Mouse (Mus musculus) midbrain, embryonic 12.5 days (tissue): Measurements from ENCODE around the gene Mtus2. TPM values are rescaled to one million over a fixed set of nuclear protein-coding genes. Genes with fewer than 3 reads are reported as not detected.
"Not testable (repeated sequence)": the region's sequence is repeated elsewhere in the genome, so short reads cannot be mapped to it uniquely, and the experiment has no call there.

Source experiments
- ATAC-seq: fragments of 200-750 bp; cut with Nextera tagmentation; 2 replicates; pipeline ENCODE4 v1.8.0; 2017; ENCODE audit warnings: low read depth, moderate TSS enrichment, moderate library complexity; ENCODE audit not compliant: low FRiP score
- H3K27ac ChIP-seq: fragments of 300-500 bp; sonication (generic); replicated peaks from 2 replicates; pipeline ENCODE4 v1.5.1; 2016; ENCODE audit warnings: mild to moderate bottlenecking
- H3K27me3 ChIP-seq: fragments of 300-500 bp; sonication (generic); 2 replicates; pipeline ENCODE4 v1.6.1; 2016; ENCODE audit warnings: mild to moderate bottlenecking
- H3K36me3 ChIP-seq: fragments of 300-500 bp; sonication (generic); 2 replicates; pipeline ENCODE4 v1.6.1; 2016
- H3K4me1 ChIP-seq: fragments of 300-500 bp; sonication (generic); 2 replicates; pipeline ENCODE4 v1.6.1; 2016
- H3K4me2 ChIP-seq: fragments of 300-500 bp; sonication (generic); replicated peaks from 2 replicates; pipeline ENCODE4 v1.6.1; 2016; ENCODE audit warnings: mild to moderate bottlenecking, moderate library complexity
- H3K4me3 ChIP-seq: fragments of 300-500 bp; sonication (generic); 2 replicates; pipeline ENCODE4 v1.5.1; 2016; ENCODE audit warnings: mild to moderate bottlenecking
- H3K9ac ChIP-seq: fragments of 300-500 bp; sonication (generic); replicated peaks from 2 replicates; pipeline ENCODE4 v1.6.1; 2016; ENCODE audit warnings: mild to moderate bottlenecking, moderate library complexity
- H3K9me3 ChIP-seq: fragments of 300-500 bp; sonication (generic); 2 replicates; pipeline ENCODE4 v1.6.1; 2016; ENCODE audit warnings: mild to moderate bottlenecking
- WGBS: fragments of 180-500 bp; shearing (Covaris S2); methylation state at CpG from one replicate; pipeline ENCODE4 v1.1.7; 2016; 5-methylcytosine and 5-hydroxymethylcytosine counted together
- polyA plus RNA-seq: library from polyadenylated mRNA; unstranded; fragments of >200 nt; fragmentation: Nextera tagmentation; extraction: Ambion mirVana; gene quantifications from 2 replicates; pipeline ENCODE4 v1.2.1, GENCODE M21; 2016

The Mtus2 gene
- polyA plus RNA-seq, 1 experiment from 2014 or later, result 25.4 TPM

- H3K9me3 ChIP-seq, result peaks cover 15% of the 10 kb centered on the region; the same call in 1 of the 2 replicates
- not testable (repeated sequence) for H3K4me2 ChIP-seq, H3K9ac ChIP-seq, H3K4me3 ChIP-seq, H3K36me3 ChIP-seq, ATAC-seq, H3K27me3 ChIP-seq, H3K27ac ChIP-seq
- WGBS, result 88% methylated on average over 8 of the region's 8 CpGs
- peaks cover 13% of the 10 kb centered on the region; the same call in 1 of the 2 replicates for H3K4me1 ChIP-seq
These were observed 219.4 kb downstream of the Mtus2 start for GRCm38 (mm10) chr5:148176539-148176938.

GRCm38 (mm10) chr5:148179231-148179630 lies 222.1 kb downstream of the Mtus2 start:
- no peaks in the 10 kb centered on the region for H3K36me3 ChIP-seq
- no peak overlapping the region for H3K9ac ChIP-seq
- peaks cover 15% of the 10 kb centered on the region; the same call in 1 of the 2 replicates for H3K9me3 ChIP-seq
- 82% methylated on average over 7 of the region's 7 CpGs for WGBS
- no peaks in the 10 kb centered on the region for H3K27me3 ChIP-seq
- H3K27ac ChIP-seq, result no peak overlapping the region
- ATAC-seq, result no peak
- no peak overlapping the region for H3K4me3 ChIP-seq
- H3K4me2 ChIP-seq, result no peak overlapping the region
- H3K4me1 ChIP-seq, result peaks cover 14% of the 10 kb centered on the region; the same call in 1 of the 2 replicates

- Histone ChIP-seq H3K4me2 (no peak overlapping the region; the same call in 1 of the 2 replicates), H3K27me3 (no peaks in the 10 kb centered on the region), H3K9me3 (peaks cover 20% of the 10 kb centered on the region), H3K27ac (peak overlapping the region; percentile 67), H3K9ac (no peak overlapping the region), H3K4me1 (peaks cover 14% of the 10 kb centered on the region; the same call in 1 of the 2 replicates), H3K36me3 (no peaks in the 10 kb centered on the region), H3K4me3 (no peak overlapping the region)
- WGBS, result 24% methylated on average over 13 of the region's 13 CpGs
- peak; percentile 68 for ATAC-seq
These were observed 223.6 kb downstream of the Mtus2 start for GRCm38 (mm10) chr5:148180590-148181307.

- no peak for ATAC-seq
- WGBS, result 36% methylated on average over 4 of the region's 4 CpGs
- Histone ChIP-seq H3K27me3 (no peaks in the 10 kb centered on the region), H3K4me2 (no peak overlapping the region; the same call in 1 of the 2 replicates), H3K4me1 (peaks cover 9% of the 10 kb centered on the region; the same call in 1 of the 2 replicates), H3K9ac (no peak overlapping the region), H3K9me3 (peaks cover 24% of the 10 kb centered on the region), H3K36me3 (no peaks in the 10 kb centered on the region), H3K27ac (peak overlapping the region; percentile 67), H3K4me3 (no peak overlapping the region)
These were observed 224.1 kb downstream of the Mtus2 start for GRCm38 (mm10) chr5:148181308-148181630.

GRCm38 (mm10) chr5:148181901-148182300 lies 224.8 kb downstream of the Mtus2 start:
- no peaks in the 10 kb centered on the region for H3K36me3 ChIP-seq
- H3K4me1 ChIP-seq, result peaks cover 9% of the 10 kb centered on the region; the same call in 1 of the 2 replicates
- no peak overlapping the region for H3K4me3 ChIP-seq
- H3K27me3 ChIP-seq, result no peaks in the 10 kb centered on the region
- H3K27ac ChIP-seq, result no peak overlapping the region
- H3K9me3 ChIP-seq, result peaks cover 24% of the 10 kb centered on the region
- no peak overlapping the region for H3K9ac ChIP-seq
- ATAC-seq, result no peak
- H3K4me2 ChIP-seq, result no peak overlapping the region
- WGBS, result 78% methylated on average over 6 of the region's 6 CpGs

GRCm38 (mm10) chr5:148185898-148186297 lies 228.8 kb downstream of the Mtus2 start:
- Histone ChIP-seq H3K9me3 (peaks cover 9% of the 10 kb centered on the region), H3K36me3 (no peaks in the 10 kb centered on the region), H3K27ac (no peak overlapping the region), H3K27me3 (no peaks in the 10 kb centered on the region), H3K9ac (no peak overlapping the region), H3K4me1 (peaks cover 7% of the 10 kb centered on the region; the same call in 1 of the 2 replicates), H3K4me3 (no peak overlapping the region), H3K4me2 (no peak overlapping the region)
- ATAC-seq, result no peak
- 67% methylated on average over 1 of the region's 1 CpGs for WGBS

GRCm38 (mm10) chr5:148191416-148191815 lies 234.3 kb downstream of the Mtus2 start:
- whole genome bisulfite sequencing, result 36% methylated on average over 4 of the region's 4 CpGs
- no peak overlapping the region for H3K27ac ChIP-seq

GRCm38 (mm10) chr5:148211831-148212230 lies 254.7 kb downstream of the Mtus2 start:
- no peak overlapping the region for H3K27ac ChIP-seq
- no peak overlapping the region for H3K4me3 ChIP-seq
- no peak overlapping the region for H3K4me2 ChIP-seq
- no peaks in the 10 kb centered on the region for H3K9me3 ChIP-seq
- H3K4me1 ChIP-seq, result no peaks in the 10 kb centered on the region
- H3K27me3 ChIP-seq, result no peaks in the 10 kb centered on the region
- WGBS, result 96% methylated on average over 4 of the region's 4 CpGs
- no peak for ATAC-seq
- H3K36me3 ChIP-seq, result no peaks in the 10 kb centered on the region
- H3K9ac ChIP-seq, result no peak overlapping the region

More at GRCm38 (mm10) chr5:148191416-148191815, 234.3 kb downstream of the Mtus2 start:
- no peak; the same call in 1 of the 2 replicates for ATAC-seq
- no peaks in the 10 kb centered on the region for H3K9me3 ChIP-seq
- H3K4me1 ChIP-seq, result no peaks in the 10 kb centered on the region
- no peak overlapping the region for H3K4me2 ChIP-seq
- H3K36me3 ChIP-seq, result no peaks in the 10 kb centered on the region
- H3K4me3 ChIP-seq, result no peak overlapping the region
- H3K9ac ChIP-seq, result no peak overlapping the region
- no peaks in the 10 kb centered on the region for H3K27me3 ChIP-seq

- Histone ChIP-seq H3K27ac (no peak overlapping the region), H3K27me3 (no peaks in the 10 kb centered on the region), H3K4me3 (no peak overlapping the region), H3K36me3 (no peaks in the 10 kb centered on the region), H3K9ac (no peak overlapping the region), H3K4me2 (no peak overlapping the region), H3K9me3 (0 out of 2 replicates have a peak, but pooled peaks cover 3% of the 10 kb centered on the region), H3K4me1 (no peaks in the 10 kb centered on the region)
- WGBS, result 93% methylated on average over 8 of the region's 8 CpGs
- no peak for ATAC-seq
These were observed 259.7 kb downstream of the Mtus2 start for GRCm38 (mm10) chr5:148216786-148217185.

GRCm38 (mm10) chr5:148222898-148223297 lies 265.8 kb downstream of the Mtus2 start:
- 0 out of 2 replicates have a peak, but pooled peaks cover 3% of the 10 kb centered on the region for H3K9me3 ChIP-seq
- H3K27me3 ChIP-seq, result no peaks in the 10 kb centered on the region
- H3K4me3 ChIP-seq, result no peak overlapping the region
- H3K27ac ChIP-seq, result no peak overlapping the region
- no peak overlapping the region for H3K9ac ChIP-seq
- H3K36me3 ChIP-seq, result no peaks in the 10 kb centered on the region
- WGBS, result 90% methylated on average over 5 of the region's 5 CpGs
- H3K4me1 ChIP-seq, result no peaks in the 10 kb centered on the region
- ATAC-seq, result no peak
- H3K4me2 ChIP-seq, result no peak overlapping the region

GRCm38 (mm10) chr5:148224004-148224403 lies 266.9 kb downstream of the Mtus2 start:
- Histone ChIP-seq H3K9ac (no peak overlapping the region), H3K27ac (no peak overlapping the region), H3K4me2 (no peak overlapping the region), H3K4me1 (no peaks in the 10 kb centered on the region), H3K9me3 (0 out of 2 replicates have a peak, but pooled peaks cover 3% of the 10 kb centered on the region), H3K4me3 (no peak overlapping the region), H3K27me3 (no peaks in the 10 kb centered on the region), H3K36me3 (no peaks in the 10 kb centered on the region)
- ATAC-seq, result no peak
- 95% methylated on average over 16 of the region's 16 CpGs for WGBS

- H3K27me3 ChIP-seq, result 0 out of 2 replicates have a peak, but pooled peaks cover 4% of the 10 kb centered on the region
- WGBS, result 75% methylated on average over 18 of the region's 18 CpGs
- ATAC-seq, result no peak
- no peaks in the 10 kb centered on the region for H3K9me3 ChIP-seq
- no peak overlapping the region for H3K4me2 ChIP-seq
- H3K4me3 ChIP-seq, result no peak overlapping the region
- H3K36me3 ChIP-seq, result no peaks in the 10 kb centered on the region
- no peak overlapping the region for H3K27ac ChIP-seq
- no peaks in the 10 kb centered on the region for H3K4me1 ChIP-seq
- no peak overlapping the region for H3K9ac ChIP-seq
These were observed 276.6 kb downstream of the Mtus2 start for GRCm38 (mm10) chr5:148233714-148234113.
